Mouse (Mus musculus): ENCODE results near the gene Mrpl1.

DNA sequence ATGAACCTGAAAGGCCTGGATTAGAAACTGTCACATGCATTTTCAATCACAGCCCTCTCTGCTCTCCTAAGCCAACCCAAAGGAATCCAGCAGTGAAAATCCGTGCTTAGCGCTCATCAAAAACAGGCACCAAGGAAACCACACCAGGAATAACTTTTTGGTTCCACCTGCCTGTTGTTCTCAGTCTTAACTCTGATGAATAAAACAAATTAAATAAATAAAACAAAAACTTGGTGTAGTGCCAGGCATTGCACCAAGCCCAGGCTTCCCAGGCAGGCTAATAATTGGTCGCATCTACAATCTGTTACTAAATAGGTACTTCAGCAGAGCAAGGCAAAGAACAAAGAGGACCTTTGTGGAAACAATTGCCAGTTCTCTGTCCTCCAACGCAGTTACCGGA is 99.4 kb downstream of the Mrpl1 start:
- TF ChIP-seq CTCF (IDR thresholded peaks at IDR 0.05): no peak
- no peak for TF ChIP-seq EP300 (IDR thresholded peaks at IDR 0.05)
